ENCODE assay signal across 29 mouse cellular contexts in genomic region chr9:89921121-89921520, GRCm38 (mm10). TPM values are rescaled to one million over a fixed set of nuclear protein-coding genes. Genes with fewer than 3 reads are reported as not detected.
A peak's percentile ranks its signal among the peaks of the same experiment; 100 is the strongest.
DNase-seq lines count a peak whose midpoint lies in the region; ATAC-seq and TF ChIP-seq lines count a peak whose summit lies in the region.
"Had no signal": no experiment of that assay in that cellular context is flagged by ENCODE, and none has a peak within 500 bp of the region (broad histone marks: within the 10 kb centered on the region; RNA-seq: fewer than 3 reads in every experiment).

No protein-coding gene starts in this region.

- H3K27ac ChIP-seq in limb, embryonic 10.5 days = peak overlapping the region; percentile 67
- H3K27ac ChIP-seq in kidney, adult 2 months (ENCODE audit: insufficient read depth, low read depth, low read length) = no peak overlapping the region
- H3K27ac ChIP-seq: embryonic facial prominence, embryonic 10.5 days; embryonic facial prominence, embryonic 13.5 days; heart, embryonic 15.5 days; hindbrain, embryonic 10.5 days; hindbrain, embryonic 13.5 days; intestine, embryonic 15.5 days had no signal

- 0 out of 2 replicates have a peak, but pooled peaks have one; percentile 36 for ATAC-seq in cerebellum, adult (ENCODE audit: insufficient number of reproducible peaks, low FRiP score, low TSS enrichment)
- ATAC-seq: forebrain, embryonic 14.5 days; forebrain, postnatal 0 days; hindbrain, embryonic 16.5 days; intestine, embryonic 15.5 days had no signal

- H3K27me3 ChIP-seq in limb, embryonic 10.5 days (ENCODE audit: low read depth, poor library complexity, severe bottlenecking) = 0 out of 2 replicates have a peak, but pooled peaks cover 6% of the 10 kb centered on the region
- H3K27me3 ChIP-seq in kidney, adult 2 months (replicated peaks; ENCODE audit: control insufficient read depth, insufficient read depth, low read length) = no peaks in the 10 kb centered on the region
- H3K27me3 ChIP-seq: intestine, embryonic 15.5 days had no signal

- no peak for TF ChIP-seq CTCF in kidney, adult 2 months (conservative IDR thresholded peaks at IDR 0.05; ENCODE audit: insufficient read depth, insufficient read length, low read depth, low read length)

- TF ChIP-seq POLR2A in kidney, adult 2 months (IDR thresholded peaks at IDR 0.05; ENCODE audit: low read depth, low read length) = no peak

- 48% methylated on average over 9 of the region's 9 CpGs for WGBS in limb, embryonic 10.5 days
- 76% methylated on average over 9 of the region's 9 CpGs for whole genome bisulfite sequencing in kidney, adult 2 months

- no peak for DNase-seq in cerebellum, postnatal 10 days
- DNase-seq in layer of hippocampus, adult 11-12 months (ENCODE audit: low spot score) = peak; percentile 2
- DNase-seq in layer of hippocampus, adult 9-10 months (ENCODE audit: low spot score) = no peak
- DNase-seq in fat pad, adult 2 months (ENCODE audit: extremely low read depth, low read depth, low spot score) = peak; percentile 25
- peak; percentile 53 for DNase-seq in limb, embryonic 10.5 days (ENCODE audit: low spot score)
- no peak for DNase-seq in kidney, adult 2 months
- no peak for DNase-seq in frontal cortex, postnatal 25 days (ENCODE audit: low spot score in 2 of 2)
- DNase-seq: adrenal gland, adult 2 months; adrenal gland, postnatal 14 days; cerebellum, adult 11-12 months; cerebellum, adult 9-10 months; cerebellum, postnatal 36 days; embryo, embryonic 11 days; forebrain, postnatal 0 days; gastrocnemius, postnatal 25 days; heart, postnatal 10 days; heart, postnatal 36 days; kidney, adult 11 months had no signal

- no peaks in the 10 kb centered on the region for H3K36me3 ChIP-seq in limb, embryonic 10.5 days
- H3K36me3 ChIP-seq in kidney, adult 2 months (ENCODE audit: control insufficient read depth, insufficient read depth, low read length) = no peaks in the 10 kb centered on the region
- H3K36me3 ChIP-seq: embryonic facial prominence, embryonic 10.5 days; embryonic facial prominence, embryonic 13.5 days; heart, embryonic 12.5 days; heart, embryonic 15.5 days; hindbrain, embryonic 10.5 days; hindbrain, embryonic 13.5 days; intestine, embryonic 15.5 days had no signal

- no peaks in the 10 kb centered on the region for H3K9me3 ChIP-seq in limb, embryonic 10.5 days (replicated peaks)
- H3K9me3 ChIP-seq: embryonic facial prominence, embryonic 10.5 days; embryonic facial prominence, embryonic 13.5 days; heart, embryonic 12.5 days; heart, embryonic 15.5 days; hindbrain, embryonic 10.5 days; hindbrain, embryonic 13.5 days; intestine, embryonic 15.5 days had no signal

- no peak overlapping the region for H3K4me3 ChIP-seq in limb, embryonic 10.5 days
- H3K4me3 ChIP-seq in kidney, adult 2 months (ENCODE audit: insufficient read depth, low read depth, low read length) = no peak overlapping the region
- H3K4me3 ChIP-seq: embryonic facial prominence, embryonic 10.5 days; embryonic facial prominence, embryonic 13.5 days; heart, embryonic 12.5 days; heart, embryonic 15.5 days; hindbrain, embryonic 10.5 days; hindbrain, embryonic 13.5 days; intestine, embryonic 15.5 days had no signal

- peaks cover 30% of the 10 kb centered on the region for H3K4me1 ChIP-seq in limb, embryonic 10.5 days
- no peaks in the 10 kb centered on the region for H3K4me1 ChIP-seq in kidney, adult 2 months (ENCODE audit: control insufficient read depth, insufficient read depth, low read length)
- H3K4me1 ChIP-seq: embryonic facial prominence, embryonic 13.5 days; heart, embryonic 12.5 days; heart, embryonic 15.5 days; hindbrain, embryonic 10.5 days; hindbrain, embryonic 13.5 days; intestine, embryonic 15.5 days had no signal

RNA-seq across cellular contexts. Expression of gene Rasgrf1, which starts 11.4 kb away (rescaled TPM):
- 0.16 TPM in 1 of 2 replicates, not detected in the other for polyA plus RNA-seq in limb, embryonic 10.5 days (2016; fragmentation: Nextera tagmentation; extraction: Ambion mirVana)
- 0.03 TPM in 1 of 2 replicates, not detected in the other for polyA plus RNA-seq in kidney, adult 2 months (2012; rRNA removed)
- polyA plus RNA-seq: forebrain, embryonic 11.5 days had no signal

Comparison
In these comparisons a context has a peak if more than half of its experiments do, and no peak if none do; other contexts are left out.
1. DNase-seq: peak in layer of hippocampus, adult 11-12 months (single experiment), fat pad, adult 2 months (single experiment) and limb, embryonic 10.5 days (single experiment); none in cerebellum, postnatal 10 days (0 of 2), layer of hippocampus, adult 9-10 months (single experiment), kidney, adult 2 months (single experiment) and frontal cortex, postnatal 25 days (0 of 2).